Mouse (Mus musculus) ES-E14 (cell line): ENCODE data around the gene Slc31a2.

Source experiments
- CHD2 ChIP-seq: IDR thresholded peaks from 2 replicates; pipeline ENCODE4 v1.6.1; 2014; ENCODE audit warnings: mild to moderate bottlenecking, low read depth, low read length, inconsistent platforms
- HCFC1 ChIP-seq: IDR thresholded peaks from 2 replicates; pipeline ENCODE4 v1.6.1; 2012; ENCODE audit warnings: low read length, inconsistent platforms, borderline replicate concordance; ENCODE audit not compliant: insufficient read depth
- MAFK ChIP-seq: IDR thresholded peaks from 2 replicates; pipeline ENCODE4 v1.6.1; 2014; ENCODE audit warnings: mild to moderate bottlenecking, low read depth, low read length, inconsistent platforms; ENCODE audit not compliant: insufficient read depth
- ZNF384 ChIP-seq: IDR thresholded peaks from 2 replicates; pipeline ENCODE4 v1.6.1; 2012; ENCODE audit warnings: low read depth, low read length, inconsistent platforms

- no peak for TF ChIP-seq MAFK
- TF ChIP-seq HCFC1, result no peak
- TF ChIP-seq CHD2, result no peak
- TF ChIP-seq ZNF384, result no peak
These were observed 66.7 kb downstream of the Slc31a2 start for GRCm38 (mm10) chr4:62328941-62329660.
